Mouse (Mus musculus) liver, embryonic 14.5 days (tissue): ENCODE data around the gene Slc25a19. TPM values are rescaled to one million over a fixed set of nuclear protein-coding genes. Genes with fewer than 3 reads are reported as not detected.

Experiments
- ATAC-seq: fragments of 200-750 bp; cut with Nextera tagmentation; 2 replicates; pipeline ENCODE4 v1.8.0; 2017; ENCODE audit warnings: moderate number of reproducible peaks, mild to moderate bottlenecking, moderate library complexity; ENCODE audit not compliant: insufficient read depth
- DNase-seq, 3 experiments: peaks; one replicate each; pipeline ENCODE4 v3.0.0-alpha.2; 2012 to 2013; ENCODE audit warnings: low read depth in 3 of 3, low spot score in 3 of 3
- H3K27ac ChIP-seq: fragments of 300-500 bp; sonication (generic); 2 replicates; pipeline ENCODE4 v1.5.1; 2014; ENCODE audit warnings: moderate library complexity, mild to moderate bottlenecking, control low read depth, inconsistent platforms
- H3K27me3 ChIP-seq: fragments of 300-500 bp; sonication (generic); 2 replicates; pipeline ENCODE4 v1.6.1; 2014; ENCODE audit warnings: mild to moderate bottlenecking, low read length, moderate library complexity; ENCODE audit not compliant: control insufficient read depth, insufficient read depth
- H3K36me3 ChIP-seq: fragments of 300-500 bp; sonication (generic); replicated peaks from 2 replicates; pipeline ENCODE4 v1.6.1; 2014; ENCODE audit warnings: low read depth; ENCODE audit not compliant: control insufficient read depth, insufficient read depth
- H3K4me1 ChIP-seq, 2 experiments: fragments of 200-500 bp in 1 of 2; fragments of 300-500 bp in 1 of 2; sonication (generic) in 1 of 2; replicated peaks; 2 replicates each; pipeline ENCODE4 v1.6.1; 2012 to 2014; ENCODE audit warnings: antibody characterized with exemption in 1 of 2, inconsistent platforms in 1 of 2, low read length in 1 of 2; ENCODE audit not compliant: control insufficient read depth in 2 of 2, insufficient read depth in 2 of 2
- H3K4me2 ChIP-seq: fragments of 300-500 bp; sonication (generic); 2 replicates; pipeline ENCODE4 v1.6.1; 2014; ENCODE audit warnings: low read depth, mild to moderate bottlenecking, control low read depth, moderate library complexity
- H3K4me3 ChIP-seq, 2 experiments: fragments of 200-500 bp in 1 of 2; fragments of 300-500 bp in 1 of 2; sonication (generic) in 1 of 2; 2 replicates each; pipeline ENCODE4 v1.5.1; 2012 to 2014; ENCODE audit warnings: low read depth in 2 of 2, low read length in 2 of 2, mild to moderate bottlenecking in 2 of 2, control low read depth in 1 of 2, inconsistent platforms in 1 of 2, moderate library complexity in 1 of 2; ENCODE audit not compliant: insufficient read depth in 1 of 2
- H3K9ac ChIP-seq: fragments of 300-500 bp; sonication (generic); replicated peaks from 2 replicates; pipeline ENCODE4 v1.6.1; 2014; ENCODE audit warnings: mild to moderate bottlenecking, control low read depth, moderate library complexity
- H3K9me3 ChIP-seq: fragments of 300-500 bp; sonication (generic); 2 replicates; pipeline ENCODE4 v1.6.1; 2016; ENCODE audit warnings: low read length, mixed read lengths; ENCODE audit not compliant: control insufficient read depth
- CTCF ChIP-seq: IDR thresholded peaks from 2 replicates; pipeline ENCODE4 v1.5.1; 2016; ENCODE audit warnings: antibody characterized with exemption, low read depth, control low read depth
- EP300 ChIP-seq: IDR thresholded peaks from 2 replicates; pipeline ENCODE4 v1.6.1; 2016; ENCODE audit warnings: antibody characterized with exemption, low read depth
- WGBS: fragments of 180-500 bp; shearing (Covaris S2); extraction: QIAGEN DNeasy Blood & Tissue Kit; methylation state at CpG from one replicate; pipeline ENCODE4 v1.1.7; 2014; ENCODE audit not compliant: insufficient replicate concordance; 5-methylcytosine and 5-hydroxymethylcytosine counted together
- polyA plus RNA-seq, 2 experiments: library from polyadenylated mRNA; depleted of rRNA in 1 of 2; stranded (reverse) in 1 of 2; unstranded in 1 of 2; fragments of >200 nt; fragmentation: Nextera tagmentation in 1 of 2; extraction: Ambion mirVana in 1 of 2; gene quantifications; 2 replicates each; pipeline versions ENCODE4 v1.2.1 to v1.2.3; 2012 to 2014

Gene Slc25a19
- polyA plus RNA-seq (2012; rRNA removed) (7.4 and 10.5 TPM in 2 replicates), polyA plus RNA-seq (2014; fragmentation: Nextera tagmentation; extraction: Ambion mirVana) (8.5 and 9.4 TPM in 2 replicates)

GRCm38 (mm10) chr11:115627705-115628464, at the start of gene Slc25a19:
Slc25a19 (minus strand) TSS chr11:115628295.
- WGBS: under 1% methylated on average over 47 of the region's 47 CpGs
- peak within 1 kb of the TSS; percentile 66 for H3K27ac ChIP-seq

GRCm38 (mm10) chr11:115677511-115677910, 49.4 kb upstream of the Slc25a19 start:
- WGBS: 68% methylated on average over 3 of the region's 3 CpGs
- peaks cover 7 to 30% of the 10 kb centered on the region in 2 experiments for H3K4me1 ChIP-seq
- TF ChIP-seq CTCF (no peak), EP300 (no peak)
- no peak overlapping the region for H3K27ac ChIP-seq
- H3K27me3 ChIP-seq: no peaks in the 10 kb centered on the region
- no peak overlapping the region for H3K4me2 ChIP-seq
- ATAC-seq (no peak), DNase-seq (no peak)
- H3K4me3 ChIP-seq: no peak overlapping the region
- H3K9ac ChIP-seq: no peak overlapping the region
- no peaks in the 10 kb centered on the region for H3K9me3 ChIP-seq
- H3K36me3 ChIP-seq: no peaks in the 10 kb centered on the region

More at GRCm38 (mm10) chr11:115627705-115628464, at the start of gene Slc25a19:
- Histone ChIP-seq H3K9ac (peak within 1 kb of the TSS; percentile 82), H3K4me2 (peak within 1 kb of the TSS; percentile 94), H3K4me1 (peaks cover 0 to 14% of the 10 kb centered on the region in 2 experiments; a peak in 3 of 4 replicates), H3K36me3 (no peaks in the 10 kb centered on the region; the same call in 1 of the 2 replicates), H3K27me3 (no peaks in the 10 kb centered on the region), H3K9me3 (no peaks in the 10 kb centered on the region), H3K4me3 (peak within 1 kb of the TSS; percentile 85 to 97)
- DNase-seq (peak; percentile 100), ATAC-seq (peak; percentile 100)
- TF ChIP-seq CTCF (no peak), EP300 (no peak)

- Histone ChIP-seq H3K4me3 (no peak overlapping the region), H3K27ac (no peak overlapping the region), H3K27me3 (no peaks in the 10 kb centered on the region), H3K4me2 (no peak overlapping the region), H3K36me3 (no peaks in the 10 kb centered on the region), H3K9me3 (no peaks in the 10 kb centered on the region), H3K9ac (no peak overlapping the region), H3K4me1 (peaks cover 9 to 34% of the 10 kb centered on the region in 2 experiments)
- DNase-seq: no peak
- no peak for ATAC-seq
- WGBS: 64% methylated on average over 8 of the region's 8 CpGs
- TF ChIP-seq EP300 (no peak), CTCF (no peak)
These were observed 48.6 kb upstream of the Slc25a19 start for GRCm38 (mm10) chr11:115676738-115677137.

- Histone ChIP-seq H3K4me2 (peak overlapping the region; percentile 20), H3K36me3 (no peaks in the 10 kb centered on the region), H3K9ac (no peak overlapping the region), H3K4me1 (peaks cover 10 to 39% of the 10 kb centered on the region in 2 experiments), H3K27me3 (no peaks in the 10 kb centered on the region), H3K27ac (no peak overlapping the region), H3K4me3 (no peak overlapping the region), H3K9me3 (no peaks in the 10 kb centered on the region)
- DNase-seq (no peak), ATAC-seq (no peak)
- WGBS: 31% methylated on average over 9 of the region's 9 CpGs
- TF ChIP-seq EP300: no peak
- TF ChIP-seq CTCF: no peak
These were observed 46.3 kb upstream of the Slc25a19 start for GRCm38 (mm10) chr11:115674235-115674865.
